Mouse (Mus musculus) megakaryocyte, embryonic 14.5 days (primary cell): ENCODE data around the gene Mei1.

Experiments
- FLI1 ChIP-seq: IDR thresholded peaks from 2 replicates; pipeline ENCODE4 v1.6.1; 2012; ENCODE audit warnings: low read length, inconsistent platforms, mixed read lengths
- GATA1 ChIP-seq: IDR thresholded peaks from 3 replicates; pipeline ENCODE4 v1.6.1; 2012; ENCODE audit warnings: mixed read lengths, low read length, inconsistent platforms, borderline replicate concordance

GRCm38 (mm10) chr15:82160731-82161640 lies 91.2 kb downstream of the Mei1 start:
- TF ChIP-seq GATA1 (no peak), FLI1 (no peak)
